Mouse (Mus musculus) liver, embryonic 12.5 days (tissue): ENCODE measurements around the gene Slitrk4. TPM values are rescaled to one million over a fixed set of nuclear protein-coding genes. Genes with fewer than 3 reads are reported as not detected.

Experiments
- ATAC-seq: fragments of 200-750 bp; cut with Nextera tagmentation; 2 replicates; pipeline ENCODE4 v1.8.0; 2017; ENCODE audit warnings: moderate number of reproducible peaks, mild to moderate bottlenecking, moderate library complexity
- H3K27ac ChIP-seq: fragments of 300-500 bp; sonication (generic); 2 replicates; pipeline ENCODE4 v1.5.1; 2016; ENCODE audit warnings: mild to moderate bottlenecking
- H3K27me3 ChIP-seq: fragments of 300-500 bp; sonication (generic); replicated peaks from 2 replicates; pipeline ENCODE4 v1.6.1; 2016; ENCODE audit warnings: mild to moderate bottlenecking, moderate library complexity
- H3K36me3 ChIP-seq: fragments of 300-500 bp; sonication (generic); 2 replicates; pipeline ENCODE4 v1.6.1; 2016; ENCODE audit warnings: mild to moderate bottlenecking, moderate library complexity
- H3K4me1 ChIP-seq: fragments of 300-500 bp; sonication (generic); 2 replicates; pipeline ENCODE4 v1.6.1; 2016
- H3K4me2 ChIP-seq: fragments of 300-500 bp; sonication (generic); 2 replicates; pipeline ENCODE4 v1.6.1; 2016; ENCODE audit warnings: mild to moderate bottlenecking, moderate library complexity
- H3K4me3 ChIP-seq: fragments of 300-500 bp; sonication (generic); 2 replicates; pipeline ENCODE4 v1.5.1; 2016; ENCODE audit warnings: mild to moderate bottlenecking, moderate library complexity
- H3K9ac ChIP-seq: fragments of 300-500 bp; sonication (generic); 2 replicates; pipeline ENCODE4 v1.6.1; 2016; ENCODE audit warnings: mild to moderate bottlenecking, moderate library complexity
- H3K9me3 ChIP-seq: fragments of 300-500 bp; sonication (generic); replicated peaks from 2 replicates; pipeline ENCODE4 v1.6.1; 2016; ENCODE audit warnings: mild to moderate bottlenecking, moderate library complexity
- WGBS: fragments of 180-500 bp; shearing (Covaris S2); methylation state at CpG from one replicate; pipeline ENCODE4 v1.1.7; 2016; ENCODE audit not compliant: insufficient replicate concordance; 5-methylcytosine and 5-hydroxymethylcytosine counted together
- polyA plus RNA-seq: library from polyadenylated mRNA; unstranded; fragments of >200 nt; fragmentation: Nextera tagmentation; extraction: Ambion mirVana; gene quantifications from 2 replicates; pipeline ENCODE4 v1.2.1, GENCODE M21; 2016

Gene Slitrk4
- 0.23 and 0.31 TPM in 2 replicates for polyA plus RNA-seq

DNA sequence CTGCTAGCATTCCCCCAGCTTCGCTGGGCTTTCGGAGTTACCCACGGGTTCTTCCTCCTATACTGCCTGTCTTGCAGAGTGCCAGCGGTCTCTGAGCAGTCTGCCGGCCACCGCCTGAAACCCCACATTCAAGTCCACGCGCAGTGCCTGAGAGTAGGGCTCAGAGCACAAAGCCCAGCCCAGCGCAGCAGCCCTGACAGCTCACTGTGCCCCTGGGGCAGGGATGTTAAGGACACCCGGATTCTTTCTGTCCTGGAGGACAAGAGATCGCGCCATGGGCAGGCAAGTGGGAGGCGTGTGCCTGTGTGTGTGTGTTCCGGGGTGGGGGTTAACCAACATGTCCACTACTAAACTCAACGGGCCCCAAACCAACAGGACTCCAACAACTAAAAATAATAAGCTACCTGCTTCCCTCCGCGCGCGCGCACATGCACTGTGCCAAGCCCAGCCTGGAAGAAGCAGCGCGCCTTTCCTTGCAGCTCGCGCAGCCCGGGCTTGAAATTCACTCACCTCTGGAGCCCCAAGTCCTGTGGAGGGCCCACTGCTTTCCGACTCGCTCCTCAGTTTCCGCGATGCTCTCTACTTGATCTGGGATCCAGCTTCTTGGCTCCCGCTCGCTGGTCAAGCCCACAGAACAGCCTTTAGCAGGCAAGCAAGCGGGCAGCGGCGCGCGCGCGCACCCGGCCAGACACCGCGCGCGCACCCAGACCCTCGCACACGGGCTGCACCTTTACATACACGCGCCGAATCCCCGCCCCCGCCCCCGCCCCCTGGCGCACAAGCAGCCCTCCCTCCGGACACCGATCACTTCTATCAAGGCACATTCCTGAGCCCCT lies at the start of gene Slitrk4:
TSS of gene Slitrk4 (minus strand) at position 707 of the 836 bp plus-strand sequence.
- no peak for ATAC-seq
- Histone ChIP-seq H3K9ac (no peak within 1 kb of the TSS), H3K27ac (no peak within 1 kb of the TSS), H3K4me3 (peak within 1 kb of the TSS; percentile 26), H3K4me1 (no peaks in the 10 kb centered on the region), H3K27me3 (peaks cover 23% of the 10 kb centered on the region), H3K9me3 (no peaks in the 10 kb centered on the region), H3K4me2 (peak within 1 kb of the TSS; percentile 55), H3K36me3 (no peaks in the 10 kb centered on the region)
- 4% methylated on average over 42 of the region's 54 CpGs for WGBS

DNA sequence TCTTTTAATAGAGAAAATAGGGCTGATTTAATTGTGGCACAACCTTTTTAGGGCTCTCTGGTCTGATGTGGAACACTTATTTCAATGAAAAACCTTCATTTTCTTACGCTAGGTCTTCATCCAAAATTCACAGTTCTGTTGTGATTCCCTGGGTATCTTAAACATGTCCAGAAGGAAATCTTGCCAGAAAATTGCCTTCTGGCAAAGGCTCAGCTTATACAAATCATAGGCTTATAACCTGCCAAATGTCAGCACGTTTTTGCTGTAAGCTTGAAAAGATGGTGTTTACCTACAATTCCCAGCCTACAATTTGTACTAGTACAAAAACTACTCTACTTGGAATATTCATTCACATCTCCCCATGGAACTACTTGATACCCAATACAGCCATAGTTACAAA lies 42.7 kb upstream of the Slitrk4 start:
- no peak for ATAC-seq
- 47% methylated on average over 2 of the region's 2 CpGs for WGBS
- no peak overlapping the region for H3K4me2 ChIP-seq
- H3K9ac ChIP-seq, result no peak overlapping the region
- H3K9me3 ChIP-seq, result no peaks in the 10 kb centered on the region
- H3K4me1 ChIP-seq, result no peaks in the 10 kb centered on the region
- H3K27ac ChIP-seq, result no peak overlapping the region
- H3K4me3 ChIP-seq, result no peak overlapping the region
- no peaks in the 10 kb centered on the region for H3K36me3 ChIP-seq
- no peaks in the 10 kb centered on the region for H3K27me3 ChIP-seq

DNA sequence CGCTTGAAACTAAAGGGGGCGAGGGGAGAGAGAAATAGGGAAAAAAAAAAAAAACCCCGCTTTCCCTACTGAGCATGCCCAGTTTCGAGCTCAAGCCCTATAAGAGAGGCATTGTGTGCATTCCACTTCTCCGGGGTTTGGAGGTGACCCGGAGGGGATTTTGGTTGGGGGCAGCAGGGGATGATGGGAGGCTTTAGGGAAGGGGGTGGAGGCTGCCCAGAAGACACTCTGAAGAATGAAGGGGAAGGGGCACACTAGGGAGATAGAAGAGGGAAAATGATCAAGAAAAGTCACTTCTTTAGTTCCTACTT lies 1.1 kb upstream of the Slitrk4 start:
- no peaks in the 10 kb centered on the region for H3K36me3 ChIP-seq
- no peak overlapping the region for H3K9ac ChIP-seq
- no peaks in the 10 kb centered on the region for H3K9me3 ChIP-seq
- 9% methylated on average over 6 of the region's 6 CpGs for WGBS
- H3K4me1 ChIP-seq, result no peaks in the 10 kb centered on the region
- ATAC-seq, result no peak
- no peak overlapping the region for H3K27ac ChIP-seq
- H3K4me3 ChIP-seq, result no peak overlapping the region
- no peak overlapping the region for H3K4me2 ChIP-seq
- peaks cover 23% of the 10 kb centered on the region for H3K27me3 ChIP-seq

DNA sequence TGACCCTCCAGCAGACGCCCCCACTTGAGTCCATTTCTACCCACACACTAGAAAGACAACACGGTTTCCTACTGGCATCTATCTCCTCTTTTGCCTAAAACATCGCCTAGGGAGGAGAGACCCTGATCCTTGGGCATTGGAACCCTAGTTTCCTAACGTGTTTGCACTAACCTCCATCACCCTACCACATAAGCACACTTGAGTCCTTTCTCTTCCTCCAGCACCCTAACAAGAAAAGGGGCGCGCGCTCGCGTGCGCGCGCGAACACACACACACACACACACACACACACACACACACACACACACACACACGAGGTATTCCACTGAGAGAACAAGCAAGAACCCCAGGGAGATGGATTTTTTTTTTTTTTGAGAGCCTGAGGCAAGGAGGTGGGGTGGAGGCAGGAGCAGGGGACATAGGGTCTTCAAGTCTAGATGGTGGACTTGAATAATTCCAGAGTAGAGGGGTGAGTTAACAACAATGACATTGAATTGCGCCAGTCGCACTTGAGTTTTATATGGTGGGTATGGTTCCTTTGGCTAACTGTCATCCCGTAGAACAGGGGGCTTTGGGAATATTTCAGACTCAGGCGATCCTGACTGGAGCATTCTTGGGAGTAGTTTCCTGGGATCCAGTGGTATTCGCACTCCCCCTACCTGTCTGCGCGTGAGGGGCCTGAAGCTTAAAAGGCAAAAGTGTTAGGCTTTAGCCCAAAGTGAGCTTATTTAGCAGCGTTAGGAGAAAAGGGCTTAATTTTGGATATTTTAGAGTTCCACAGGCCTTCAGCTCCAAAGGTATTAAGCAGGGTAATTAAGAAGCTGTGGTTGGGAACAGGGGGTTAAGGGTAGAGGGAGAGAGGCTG lies 562 bp upstream of the Slitrk4 start:
- H3K27ac ChIP-seq, result no peak overlapping the region
- H3K27me3 ChIP-seq, result peaks cover 23% of the 10 kb centered on the region
- peak overlapping the region; percentile 55 for H3K4me2 ChIP-seq
- peak overlapping the region; percentile 26 for H3K4me3 ChIP-seq
- H3K4me1 ChIP-seq, result no peaks in the 10 kb centered on the region
- no peaks in the 10 kb centered on the region for H3K36me3 ChIP-seq
- 10% methylated on average over 13 of the region's 22 CpGs for WGBS
- no peak overlapping the region for H3K9ac ChIP-seq
- H3K9me3 ChIP-seq, result no peaks in the 10 kb centered on the region
- ATAC-seq, result no peak

DNA sequence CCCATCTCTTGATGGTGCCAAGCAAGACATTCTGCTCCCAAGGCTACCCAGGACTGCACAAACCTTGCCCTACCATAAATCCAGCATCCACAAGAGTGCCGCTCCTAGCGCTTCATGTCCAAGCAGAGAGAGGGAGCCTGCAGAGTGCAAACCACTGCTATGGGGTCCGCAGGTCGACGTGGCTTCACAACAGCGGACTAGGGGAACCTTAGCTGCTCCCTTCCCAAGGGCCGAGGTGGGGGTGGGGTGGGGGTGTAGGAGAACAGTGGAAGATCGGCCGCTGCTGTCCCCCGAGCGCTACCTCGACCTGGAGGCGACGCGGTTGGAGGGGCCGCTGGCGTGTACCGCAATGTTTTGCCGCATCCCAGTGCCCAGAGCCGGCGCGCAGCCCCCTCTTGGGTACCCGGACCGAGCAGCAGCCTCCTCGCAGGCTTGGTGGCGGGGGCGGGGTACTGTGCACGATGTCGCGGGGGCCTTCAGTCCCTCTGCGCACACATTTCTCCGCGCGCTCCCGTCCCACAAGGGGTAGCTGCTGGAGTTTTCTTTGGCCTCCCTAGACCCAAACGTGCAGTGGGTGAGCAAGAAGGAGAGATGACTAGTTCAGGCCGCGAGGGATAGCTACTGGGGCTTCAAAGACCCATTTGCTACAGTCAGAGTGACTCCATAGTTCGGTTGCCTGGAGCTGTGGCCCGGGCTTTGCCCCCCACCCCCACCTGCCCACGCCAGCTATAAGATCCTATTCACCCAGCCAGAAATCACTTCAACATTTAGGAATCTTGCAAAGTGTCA lies 1.1 kb downstream of the Slitrk4 start:
- Histone ChIP-seq H3K9ac (no peak overlapping the region), H3K27ac (no peak overlapping the region), H3K36me3 (no peaks in the 10 kb centered on the region), H3K4me3 (no peak overlapping the region), H3K4me2 (peak overlapping the region; percentile 55), H3K4me1 (no peaks in the 10 kb centered on the region), H3K9me3 (no peaks in the 10 kb centered on the region), H3K27me3 (peaks cover 23% of the 10 kb centered on the region)
- no peak for ATAC-seq
- 5% methylated on average over 24 of the region's 41 CpGs for WGBS

DNA sequence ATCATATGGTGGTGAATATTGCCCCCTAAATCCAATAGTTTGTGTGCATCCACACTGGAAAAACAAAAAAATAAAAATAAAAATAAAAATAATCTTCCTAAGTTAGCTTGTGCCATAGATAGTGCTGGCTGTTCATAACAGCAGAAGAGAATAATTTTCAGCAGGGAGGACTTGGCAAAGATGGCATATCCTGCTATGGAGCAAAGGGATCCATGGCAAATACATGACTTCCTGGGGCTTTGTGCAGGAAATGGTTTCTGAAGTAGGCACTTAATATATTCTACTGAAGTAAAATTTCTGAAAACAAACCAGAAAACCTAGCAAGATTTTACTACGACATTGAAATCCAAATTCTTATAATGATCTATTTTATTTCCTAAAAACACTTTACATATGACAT lies 13.3 kb downstream of the Slitrk4 start:
- no peaks in the 10 kb centered on the region for H3K36me3 ChIP-seq
- no peak overlapping the region for H3K9ac ChIP-seq
- H3K27me3 ChIP-seq, result no peaks in the 10 kb centered on the region
- ATAC-seq, result no peak
- H3K27ac ChIP-seq, result no peak overlapping the region
- no peak overlapping the region for H3K4me2 ChIP-seq
- H3K4me1 ChIP-seq, result no peaks in the 10 kb centered on the region
- no peaks in the 10 kb centered on the region for H3K9me3 ChIP-seq
- H3K4me3 ChIP-seq, result no peak overlapping the region
- 71% methylated on average over 1 of the region's 1 CpGs for WGBS

Other genes starting within 250 kb of the Slitrk4 start
- gene Gm6760, start 124.8 kb downstream of the Slitrk4 start, polyA plus RNA-seq, result not detected in 2 replicates
- gene 3830417A13Rik, start 103.4 kb downstream of the Slitrk4 start, polyA plus RNA-seq, result not detected in 2 replicates